Comparison of ENCODE assay signal across 33 mouse cellular contexts in genomic region chr7:35640072-35640471, GRCm38 (mm10). TPM values are rescaled to one million over a fixed set of nuclear protein-coding genes. Genes with fewer than 3 reads are reported as not detected.
"Had no signal": no experiment of that assay in that cellular context is flagged by ENCODE, and none has a peak within 500 bp of the region (broad histone marks: within the 10 kb centered on the region; RNA-seq: fewer than 3 reads in every experiment).

No protein-coding gene starts in this region.

- ATAC-seq: lung, postnatal 0 days; midbrain, embryonic 13.5 days; midbrain, embryonic 15.5 days; midbrain, embryonic 16.5 days had no signal

- H3K9ac ChIP-seq: limb, embryonic 12.5 days; limb, embryonic 13.5 days; limb, embryonic 15.5 days; liver, embryonic 13.5 days; liver, embryonic 14.5 days; liver, embryonic 15.5 days; lung, embryonic 14.5 days; lung, embryonic 15.5 days; midbrain, embryonic 12.5 days; midbrain, embryonic 13.5 days; midbrain, embryonic 15.5 days; neural tube, embryonic 12.5 days had no signal

- H3K27me3 ChIP-seq: limb, embryonic 12.5 days; limb, embryonic 13.5 days; limb, embryonic 15.5 days; liver, embryonic 13.5 days; liver, embryonic 15.5 days; lung, embryonic 15.5 days; megakaryocyte, embryonic 14.5 days; midbrain, embryonic 12.5 days; midbrain, embryonic 13.5 days; midbrain, embryonic 15.5 days; neural tube, embryonic 12.5 days had no signal

- H3K9me3 ChIP-seq: limb, embryonic 10.5 days; limb, embryonic 12.5 days; limb, embryonic 13.5 days; limb, embryonic 15.5 days; liver, embryonic 13.5 days; liver, embryonic 15.5 days; lung, embryonic 15.5 days; megakaryocyte, embryonic 14.5 days; midbrain, embryonic 10.5 days; midbrain, embryonic 12.5 days; midbrain, embryonic 13.5 days; midbrain, embryonic 15.5 days; neural tube, embryonic 12.5 days had no signal

- H3K4me2 ChIP-seq: limb, embryonic 12.5 days; limb, embryonic 13.5 days; limb, embryonic 15.5 days; liver, embryonic 11.5 days; liver, embryonic 13.5 days; liver, embryonic 15.5 days; lung, embryonic 14.5 days; lung, embryonic 15.5 days; midbrain, embryonic 11.5 days; midbrain, embryonic 12.5 days; midbrain, embryonic 13.5 days; midbrain, embryonic 15.5 days; neural tube, embryonic 12.5 days had no signal

- H3K4me3 ChIP-seq: left cerebral cortex, adult 2 months; limb, embryonic 10.5 days; limb, embryonic 12.5 days; limb, embryonic 13.5 days; limb, embryonic 15.5 days; liver, embryonic 13.5 days; liver, embryonic 15.5 days; lung, embryonic 15.5 days; megakaryocyte, embryonic 14.5 days; midbrain, embryonic 10.5 days; midbrain, embryonic 12.5 days; midbrain, embryonic 13.5 days; midbrain, embryonic 15.5 days; myocyte; neural tube, embryonic 12.5 days had no signal

- H3K4me1 ChIP-seq: limb, embryonic 10.5 days; limb, embryonic 12.5 days; limb, embryonic 13.5 days; limb, embryonic 15.5 days; liver, embryonic 13.5 days; lung, embryonic 15.5 days; midbrain, embryonic 10.5 days; midbrain, embryonic 12.5 days; midbrain, embryonic 13.5 days; midbrain, embryonic 15.5 days; neural tube, embryonic 12.5 days had no signal

- H3K27ac ChIP-seq: left cerebral cortex, adult 2 months; limb, embryonic 10.5 days; limb, embryonic 12.5 days; limb, embryonic 13.5 days; limb, embryonic 15.5 days; liver, embryonic 13.5 days; liver, embryonic 14.5 days; liver, embryonic 15.5 days; lung, embryonic 15.5 days; macrophage; midbrain, embryonic 10.5 days; midbrain, embryonic 12.5 days; midbrain, embryonic 13.5 days; midbrain, embryonic 15.5 days; neural tube, embryonic 12.5 days had no signal

- DNase-seq: left cerebral cortex, postnatal 4 days; liver, embryonic 13.5 days; lung, adult 18-20 months; lung, adult 2 months; lung, embryonic 14.5 days; lung, postnatal 10 days; lung, postnatal 14 days; lung, postnatal 36 days; lung, postnatal 4 days; midbrain, embryonic 14.5 days had no signal

RNA-seq across cellular contexts. Expression of gene Rgs9bp, which starts 54.7 kb away (rescaled TPM):
- total RNA-seq: monocyte, adult 5-6 weeks had no signal
- polyA plus RNA-seq: liver, adult 2 months; midbrain, postnatal 0 days; myocyte had no signal
